Mouse (Mus musculus) MEL (cell line): ENCODE measurements around the gene Tnks1bp1.
A peak's percentile ranks its signal among the peaks of the same experiment; 100 is the strongest.

Source experiments
- CTCF ChIP-seq, 3 experiments: IDR thresholded peaks in 2 of 3; conservative IDR thresholded peaks in 1 of 3; 2 replicates each; pipeline ENCODE4 v1.5.1; 2011 to 2012; ENCODE audit warnings: low read length in 3 of 3, low read depth in 2 of 3, mild to moderate bottlenecking in 2 of 3, improper control_type of control experiment in 1 of 3, inconsistent platforms in 1 of 3, mixed read lengths in 1 of 3, moderate library complexity in 1 of 3; ENCODE audit not compliant: control insufficient read depth in 1 of 3, insufficient read depth in 1 of 3, poor library complexity in 1 of 3, severe bottlenecking in 1 of 3
- EP300 ChIP-seq, 2 experiments: IDR thresholded peaks; 2 replicates each; pipeline ENCODE4 v1.6.1; 2011; ENCODE audit warnings: improper control_type of control experiment in 2 of 2, low read length in 2 of 2, low read depth in 1 of 2, mild to moderate bottlenecking in 1 of 2
- GATA1 ChIP-seq: IDR thresholded peaks from 2 replicates; pipeline ENCODE4 v1.6.1; 2011; ENCODE audit warnings: low read depth, low read length, improper control_type of control experiment
- MAFK ChIP-seq: IDR thresholded peaks from 2 replicates; pipeline ENCODE4 v1.6.1; 2011; ENCODE audit warnings: low read depth, mild to moderate bottlenecking, low read length, improper control_type of control experiment, borderline replicate concordance
- USF1 ChIP-seq: IDR thresholded peaks from 2 replicates; pipeline ENCODE4 v1.6.1; 2014; ENCODE audit warnings: low read depth, mild to moderate bottlenecking, inconsistent platforms, low read length, improper control_type of control experiment, moderate library complexity

GRCm38 (mm10) chr2:85012679-85013078 is 35.1 kb upstream of the Tnks1bp1 start:
- TF ChIP-seq USF1 (no peak), CTCF (IDR thresholded peaks at IDR 0.05 in 2 of 3, conservative IDR thresholded peaks at IDR 0.05 in 1 of 3; ENCODE audit: control insufficient read depth in 1 of 3, insufficient read depth in 1 of 3, low read depth in 2 of 3, low read length in 3 of 3, poor library complexity in 1 of 3, severe bottlenecking in 1 of 3) (no peak), MAFK (no peak), GATA1 (no peak), EP300 (IDR thresholded peaks at IDR 0.05; ENCODE audit: low read depth in 1 of 2, low read length in 2 of 2) (peak in 1 of 2 experiments; percentile 14; a peak in 2 of 4 replicates)
